Mouse (Mus musculus) ES-Bruce4 (cell line): ENCODE measurements around the gene Treml1.

Source experiments
- CTCF ChIP-seq: IDR thresholded peaks from one replicate; pipeline ENCODE4 v1.8.1; 2011; ENCODE audit warnings: low read depth, low read length
- EP300 ChIP-seq: IDR thresholded peaks from 2 replicates; pipeline ENCODE4 v1.6.1; 2011; ENCODE audit warnings: low read depth, low read length; ENCODE audit not compliant: insufficient read depth
- POLR2A ChIP-seq: IDR thresholded peaks from one replicate; pipeline ENCODE4 v1.8.1; 2011; ENCODE audit warnings: low read length; ENCODE audit not compliant: insufficient read depth

DNA sequence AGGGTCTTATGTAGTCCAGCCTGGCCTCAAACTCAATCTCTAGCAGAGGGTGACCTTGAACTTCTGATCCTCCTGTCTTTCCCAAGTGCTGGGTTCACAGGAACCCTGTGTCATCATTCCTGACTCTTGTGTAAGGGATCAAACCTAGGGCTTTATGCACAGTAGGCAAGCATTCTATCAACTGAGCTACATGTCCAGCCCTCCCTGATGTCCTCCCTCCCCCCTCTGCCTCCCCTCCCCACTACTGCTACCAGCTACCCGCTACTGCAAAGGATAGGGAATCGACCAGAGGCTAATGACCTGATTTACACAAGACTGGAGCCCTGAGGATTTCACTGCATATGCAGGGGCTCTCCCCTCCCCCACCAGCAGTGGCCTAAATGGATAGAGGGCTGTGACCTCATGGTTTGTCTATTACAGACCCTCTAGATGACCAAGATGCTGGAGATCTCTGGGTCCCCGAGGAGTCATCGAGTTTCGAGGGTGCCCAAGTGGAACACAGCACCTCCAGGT is 9.0 kb upstream of the Treml1 start:
- no peak for TF ChIP-seq CTCF
- no peak for TF ChIP-seq POLR2A
- peak; percentile 57; the same call in 1 of the 2 replicates for TF ChIP-seq EP300
